Mouse (Mus musculus): Measurements from ENCODE around the gene Rnf169. TPM values are rescaled to one million over a fixed set of nuclear protein-coding genes. Genes with fewer than 3 reads are reported as not detected.
A peak's percentile ranks its signal among the peaks of the same experiment; 100 is the strongest.

Rnf169 gene
- polyA plus RNA-seq, 1 experiment from 2014 or later: 1.2 TPM

DNA sequence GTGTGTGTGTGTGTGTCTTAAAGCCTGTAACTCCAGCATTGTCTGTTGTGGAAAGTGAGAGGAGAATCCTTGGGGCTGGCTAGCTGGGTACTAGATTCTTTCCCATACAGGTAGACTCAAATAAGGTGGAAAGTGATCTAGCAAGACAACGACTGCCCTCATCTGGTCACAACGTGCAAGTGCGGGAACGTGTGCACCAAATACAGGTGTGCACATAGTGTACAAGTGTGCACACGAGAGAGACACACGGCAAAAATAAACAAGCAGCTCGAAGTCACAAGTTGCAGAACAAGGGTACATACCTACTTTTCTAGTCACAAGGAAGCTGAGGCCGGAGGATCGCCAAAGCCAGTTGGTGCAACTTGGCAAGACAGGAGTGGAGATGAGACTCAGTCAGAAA lies 23.5 kb upstream of the Rnf169 start:
- no peak overlapping the region for H3K9ac ChIP-seq
- H3K4me2 ChIP-seq: no peak overlapping the region
- no peak overlapping the region for H3K27ac ChIP-seq
- H3K9me3 ChIP-seq (replicated peaks): no peaks in the 10 kb centered on the region
- H3K36me3 ChIP-seq: no peaks in the 10 kb centered on the region
- H3K4me3 ChIP-seq (replicated peaks): no peak overlapping the region
- H3K27me3 ChIP-seq: peaks cover 58% of the 10 kb centered on the region
- 42% methylated on average over 9 of the region's 9 CpGs for WGBS (ENCODE audit: insufficient replicate concordance)
- ATAC-seq (ENCODE audit: low read depth): no peak
- no peak for DNase-seq
- H3K4me1 ChIP-seq (replicated peaks): no peaks in the 10 kb centered on the region; the same call in 1 of the 2 replicates

DNA sequence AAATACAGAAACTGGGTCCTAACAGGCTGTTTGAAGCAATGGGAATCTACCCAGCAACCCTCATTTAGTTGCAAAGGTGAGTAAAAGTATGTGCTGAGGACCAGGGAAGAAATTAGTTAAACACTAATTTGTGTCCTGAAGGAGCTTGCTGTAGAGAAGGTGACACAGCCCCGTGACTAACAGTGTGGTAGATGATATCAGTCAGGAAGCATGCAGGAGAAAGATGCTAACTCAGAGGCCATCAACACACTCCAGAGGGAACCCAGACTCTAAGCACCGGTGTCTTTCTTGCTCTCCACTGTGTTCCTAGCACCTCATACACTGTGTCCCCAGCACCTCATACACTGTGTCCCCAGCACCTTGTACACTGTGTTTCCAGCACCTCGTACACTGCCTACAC lies 18.4 kb upstream of the Rnf169 start:
- Histone ChIP-seq H3K9me3 (replicated peaks) (no peaks in the 10 kb centered on the region), H3K4me2 (no peak overlapping the region), H3K27me3 (peaks cover 7% of the 10 kb centered on the region), H3K36me3 (no peaks in the 10 kb centered on the region), H3K9ac (no peak overlapping the region), H3K27ac (no peak overlapping the region), H3K4me1 (replicated peaks) (no peaks in the 10 kb centered on the region), H3K4me3 (replicated peaks) (no peak overlapping the region)
- DNase-seq: no peak
- no peak for ATAC-seq (ENCODE audit: low read depth)
- WGBS (ENCODE audit: insufficient replicate concordance): 38% methylated on average over 3 of the region's 3 CpGs

DNA sequence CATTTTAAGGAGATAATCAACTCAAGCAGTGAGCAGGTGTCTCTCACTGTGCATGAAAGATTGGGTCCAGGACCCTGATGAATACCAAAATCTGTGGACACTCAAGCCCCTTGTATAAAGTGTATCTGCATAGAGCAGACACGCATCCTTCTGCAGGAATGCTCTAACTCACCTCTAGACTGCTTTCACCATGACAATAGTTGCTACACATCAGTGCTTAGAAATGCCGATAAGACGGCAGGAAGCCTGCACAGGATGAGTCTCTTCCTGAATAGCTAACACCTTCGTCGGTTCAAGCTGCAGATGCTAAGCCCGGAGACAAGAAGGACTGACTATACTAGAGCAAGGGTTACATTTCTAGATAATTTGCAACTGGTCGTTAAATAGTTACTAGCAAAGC lies 14.9 kb upstream of the Rnf169 start:
- 24% methylated on average over 7 of the region's 7 CpGs for WGBS (ENCODE audit: insufficient replicate concordance)
- ATAC-seq (ENCODE audit: low read depth): no peak
- no peaks in the 10 kb centered on the region for H3K27me3 ChIP-seq

DNA sequence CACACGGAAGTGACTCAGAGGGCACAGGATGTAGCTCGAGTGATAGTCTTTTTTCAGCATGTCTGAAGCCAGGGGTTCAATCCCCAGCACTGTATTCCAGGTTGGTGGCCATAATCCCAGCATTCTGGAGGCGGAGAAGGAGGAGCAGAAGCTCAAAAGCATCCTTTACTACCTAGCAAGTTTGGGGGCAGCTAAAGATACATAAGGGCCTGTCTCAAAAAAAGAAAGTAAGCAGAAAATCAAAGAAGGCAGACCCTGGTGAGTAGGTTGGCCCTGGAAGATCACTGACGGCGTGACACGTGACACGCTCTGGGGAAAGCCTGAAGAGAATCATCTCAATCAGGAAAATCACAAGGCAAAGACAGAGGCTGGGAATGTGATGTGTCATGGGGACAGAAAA lies 12.9 kb upstream of the Rnf169 start:
- Histone ChIP-seq H3K4me3 (replicated peaks) (no peak overlapping the region), H3K9ac (no peak overlapping the region), H3K9me3 (replicated peaks) (no peaks in the 10 kb centered on the region), H3K4me2 (no peak overlapping the region), H3K27me3 (no peaks in the 10 kb centered on the region), H3K36me3 (no peaks in the 10 kb centered on the region), H3K27ac (no peak overlapping the region), H3K4me1 (replicated peaks) (no peaks in the 10 kb centered on the region)
- ATAC-seq (ENCODE audit: low read depth) (no peak), DNase-seq (no peak)
- WGBS (ENCODE audit: insufficient replicate concordance): 63% methylated on average over 7 of the region's 7 CpGs

More for the DNA sequence above, 14.9 kb upstream of the Rnf169 start:
- H3K4me1 ChIP-seq (replicated peaks): no peaks in the 10 kb centered on the region
- no peak for DNase-seq
- H3K36me3 ChIP-seq: no peaks in the 10 kb centered on the region
- H3K9me3 ChIP-seq (replicated peaks): no peaks in the 10 kb centered on the region
- H3K4me3 ChIP-seq (replicated peaks): no peak overlapping the region
- H3K9ac ChIP-seq: no peak overlapping the region
- H3K4me2 ChIP-seq: no peak overlapping the region
- H3K27ac ChIP-seq: no peak overlapping the region

DNA sequence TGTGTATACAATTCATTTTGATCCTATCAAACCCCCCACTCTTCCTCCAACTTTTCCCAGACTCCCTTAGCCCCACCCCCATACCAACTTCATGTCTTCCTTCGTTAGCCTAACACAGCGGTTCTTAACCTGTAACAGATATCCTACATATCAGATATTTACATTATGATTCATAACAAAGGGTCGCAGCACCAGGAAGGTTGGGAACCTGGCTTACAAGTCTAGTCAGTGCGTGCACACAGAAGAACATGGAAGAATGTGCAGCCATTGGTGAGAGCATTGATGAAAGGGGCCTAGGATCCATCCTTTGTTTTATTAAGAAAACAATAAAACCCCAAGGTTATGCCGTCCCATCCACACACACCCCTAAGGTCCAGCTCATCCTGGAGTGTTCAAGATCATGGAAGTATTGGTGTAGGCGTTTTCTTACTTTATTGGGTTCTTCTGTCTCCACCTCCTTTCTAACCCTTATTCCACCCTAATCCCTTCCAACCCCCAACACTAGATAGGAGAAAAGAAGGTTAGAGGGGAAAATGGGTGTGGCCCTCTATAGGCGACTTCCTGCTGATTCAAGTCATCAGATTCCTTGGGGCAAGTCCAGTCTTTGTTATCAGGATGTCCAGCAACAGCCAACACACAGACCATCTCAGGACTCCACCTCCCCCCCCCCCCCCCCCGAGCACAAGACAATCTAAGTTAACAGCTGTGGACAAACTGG lies 10.9 kb upstream of the Rnf169 start:
- 0 out of 2 replicates have a peak, but pooled peaks cover 7% of the 10 kb centered on the region for H3K27me3 ChIP-seq
- DNase-seq (no peak), ATAC-seq (ENCODE audit: low read depth) (no peak)
- no peaks in the 10 kb centered on the region for H3K36me3 ChIP-seq
- H3K4me3 ChIP-seq (replicated peaks): no peak overlapping the region
- no peaks in the 10 kb centered on the region for H3K9me3 ChIP-seq (replicated peaks)
- no peak overlapping the region for H3K4me2 ChIP-seq
- H3K27ac ChIP-seq: no peak overlapping the region
- H3K4me1 ChIP-seq (replicated peaks): no peaks in the 10 kb centered on the region
- WGBS (ENCODE audit: insufficient replicate concordance): 57% methylated on average over 8 of the region's 8 CpGs
- H3K9ac ChIP-seq: no peak overlapping the region

DNA sequence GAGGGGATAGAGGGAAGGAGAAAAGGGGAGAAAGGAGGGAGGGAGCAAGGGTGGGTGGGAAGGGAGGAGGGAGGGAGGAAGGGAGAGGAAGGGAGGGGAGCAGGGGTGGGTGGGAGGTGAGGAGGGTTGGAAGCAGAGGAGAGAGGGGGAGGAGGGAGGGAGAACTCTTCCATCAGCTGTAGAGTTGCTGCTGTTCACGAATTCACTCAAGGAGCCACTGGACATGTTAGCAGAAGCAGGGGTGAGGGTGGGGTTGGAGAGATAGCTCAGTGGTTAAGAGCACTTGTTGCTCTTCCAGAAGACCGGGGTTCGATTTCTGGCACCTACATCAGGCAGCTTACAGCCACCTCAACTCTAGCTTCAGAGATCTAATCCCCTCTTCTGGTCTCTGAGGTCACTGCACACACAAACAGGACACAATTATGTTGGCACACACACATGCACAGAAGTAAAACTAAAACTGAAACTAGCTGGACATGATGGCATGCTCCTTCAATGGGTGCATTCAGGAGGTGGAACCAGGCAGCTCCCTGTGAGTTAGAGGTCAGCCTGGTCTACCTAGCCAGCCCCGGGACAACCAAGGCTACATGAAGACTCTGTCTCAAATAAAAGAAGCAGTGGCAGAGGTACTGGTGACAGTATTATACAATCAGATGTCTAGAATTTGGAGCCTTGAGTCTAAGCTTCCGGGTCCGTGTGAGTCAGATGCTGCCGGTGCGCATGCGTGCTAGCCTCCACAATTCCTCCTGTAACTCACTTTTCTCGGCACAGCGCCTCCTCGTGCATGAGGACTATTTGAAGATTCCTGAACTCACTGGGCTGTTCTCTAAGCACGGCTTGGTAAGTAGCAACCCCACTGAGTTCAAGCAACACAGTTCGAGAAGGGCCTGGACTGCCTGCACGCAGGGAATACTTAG lies 9.9 kb upstream of the Rnf169 start:
- Histone ChIP-seq H3K4me1 (replicated peaks) (no peaks in the 10 kb centered on the region), H3K9me3 (replicated peaks) (no peaks in the 10 kb centered on the region), H3K27me3 (0 out of 2 replicates have a peak, but pooled peaks cover 7% of the 10 kb centered on the region), H3K4me3 (replicated peaks) (no peak overlapping the region), H3K36me3 (no peaks in the 10 kb centered on the region), H3K4me2 (peak overlapping the region; percentile 13; the same call in 1 of the 2 replicates), H3K9ac (no peak overlapping the region), H3K27ac (no peak overlapping the region)
- 54% methylated on average over 15 of the region's 15 CpGs for WGBS (ENCODE audit: insufficient replicate concordance)
- DNase-seq (peak; percentile 21), ATAC-seq (ENCODE audit: low read depth) (no peak)

DNA sequence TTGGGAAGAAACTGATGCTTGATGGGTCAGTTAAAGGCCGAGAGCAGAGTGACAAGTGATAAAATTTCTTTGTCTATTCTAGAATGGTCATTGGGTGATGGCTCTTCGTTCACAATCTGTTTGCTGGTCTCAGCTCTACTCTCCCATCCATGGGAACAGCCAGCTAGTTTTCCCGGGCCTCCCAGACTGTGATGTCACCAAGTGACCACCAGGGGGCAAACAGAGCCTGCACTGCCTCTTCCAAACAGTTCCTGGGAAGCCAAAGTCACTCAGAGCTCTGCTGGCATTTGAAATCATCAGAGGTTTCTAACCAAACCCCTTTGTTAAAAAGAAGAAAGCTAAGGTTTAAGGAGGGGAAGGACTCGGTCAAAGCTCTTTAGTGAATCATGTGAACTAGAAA lies 8.5 kb upstream of the Rnf169 start:
- Histone ChIP-seq H3K36me3 (no peaks in the 10 kb centered on the region), H3K4me3 (replicated peaks) (no peak overlapping the region), H3K4me1 (replicated peaks) (no peaks in the 10 kb centered on the region), H3K27ac (no peak overlapping the region), H3K9me3 (replicated peaks) (no peaks in the 10 kb centered on the region), H3K9ac (no peak overlapping the region), H3K4me2 (no peak overlapping the region), H3K27me3 (0 out of 2 replicates have a peak, but pooled peaks cover 7% of the 10 kb centered on the region)
- ATAC-seq (ENCODE audit: low read depth): no peak
- 4% methylated on average over 4 of the region's 4 CpGs for WGBS (ENCODE audit: insufficient replicate concordance)
- peak; percentile 44 for DNase-seq

DNA sequence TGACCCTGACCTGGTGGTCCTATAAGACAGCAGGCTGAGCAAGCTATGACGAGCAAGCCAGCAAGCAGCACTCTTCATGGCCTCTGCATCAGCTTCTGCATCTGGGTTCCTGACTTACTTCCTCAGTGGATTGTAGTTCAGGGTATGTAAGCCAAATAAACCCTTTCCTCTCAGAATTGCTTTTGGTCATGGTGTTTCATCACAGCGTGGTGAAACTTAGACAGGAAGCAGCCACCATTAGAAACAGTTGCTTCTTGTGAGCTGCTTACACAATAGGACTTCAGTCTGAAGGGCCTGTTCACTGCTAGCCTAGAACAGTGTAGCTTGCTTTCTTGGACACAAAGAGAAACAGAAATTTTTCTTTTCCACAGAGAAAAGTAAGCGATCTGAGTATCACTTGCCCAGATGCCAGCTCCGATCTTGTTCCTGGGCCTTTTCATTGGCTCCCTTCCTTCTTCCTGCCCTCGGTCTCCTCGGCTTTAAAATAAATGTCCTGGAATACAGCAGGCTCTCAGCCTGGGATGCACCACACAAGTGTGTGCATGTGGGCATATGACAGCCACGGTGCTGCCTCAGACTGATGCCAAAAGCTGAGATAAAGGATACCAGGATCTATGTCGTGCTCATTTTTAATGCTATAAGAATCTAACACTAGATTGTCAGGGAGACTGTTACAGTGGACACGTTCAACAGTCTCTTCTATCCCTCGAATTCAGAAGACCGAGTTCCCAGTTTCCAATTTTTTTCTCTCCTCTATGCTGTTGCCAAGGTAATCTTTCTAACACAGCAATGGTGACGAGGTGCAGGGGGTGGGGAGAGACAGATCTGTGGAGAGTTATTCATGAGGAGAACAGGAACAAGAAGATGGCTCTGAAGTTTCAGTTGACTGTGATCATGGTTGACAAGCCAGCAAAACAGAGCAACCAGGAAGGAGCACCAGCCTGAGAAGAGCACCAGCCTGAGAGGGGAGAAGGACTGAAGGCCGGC lies 2.3 kb upstream of the Rnf169 start:
- Histone ChIP-seq H3K4me1 (replicated peaks) (peaks cover 25% of the 10 kb centered on the region), H3K27ac (no peak overlapping the region), H3K9ac (no peak overlapping the region), H3K4me2 (no peak overlapping the region), H3K36me3 (no peaks in the 10 kb centered on the region), H3K9me3 (replicated peaks) (no peaks in the 10 kb centered on the region), H3K27me3 (0 out of 2 replicates have a peak, but pooled peaks cover 7% of the 10 kb centered on the region), H3K4me3 (replicated peaks) (no peak overlapping the region)
- no peak for ATAC-seq (ENCODE audit: low read depth)
- no peak for DNase-seq
- 72% methylated on average over 13 of the region's 13 CpGs for WGBS (ENCODE audit: insufficient replicate concordance)

DNA sequence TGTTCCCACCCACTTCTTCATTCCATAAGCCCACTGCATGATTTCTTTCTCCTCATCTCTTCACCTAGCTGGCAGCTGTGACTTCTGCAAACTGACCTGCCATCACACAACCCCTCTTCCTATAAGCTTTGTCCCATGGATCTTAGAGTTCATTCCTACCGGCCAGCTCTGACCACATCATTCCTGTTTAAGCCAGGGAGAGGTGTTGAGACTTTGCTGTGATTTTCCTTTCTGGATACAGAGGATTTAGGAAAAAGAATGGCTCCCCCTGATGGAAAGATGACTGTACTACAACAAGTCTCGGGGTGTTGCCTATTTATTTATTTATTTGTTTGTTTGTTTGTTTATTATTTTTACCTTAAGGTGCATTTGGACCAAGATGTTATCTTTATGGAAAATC lies 1.1 kb upstream of the Rnf169 start:
- DNase-seq: no peak
- Histone ChIP-seq H3K36me3 (no peaks in the 10 kb centered on the region), H3K27me3 (no peaks in the 10 kb centered on the region), H3K4me1 (replicated peaks) (peaks cover 33% of the 10 kb centered on the region), H3K9me3 (replicated peaks) (no peaks in the 10 kb centered on the region), H3K4me2 (peak overlapping the region; percentile 98; the same call in 1 of the 2 replicates), H3K27ac (no peak overlapping the region), H3K4me3 (replicated peaks) (no peak overlapping the region), H3K9ac (no peak overlapping the region)
- 25% methylated on average over 2 of the region's 2 CpGs for WGBS (ENCODE audit: insufficient replicate concordance)
- ATAC-seq (ENCODE audit: low read depth): no peak

DNA sequence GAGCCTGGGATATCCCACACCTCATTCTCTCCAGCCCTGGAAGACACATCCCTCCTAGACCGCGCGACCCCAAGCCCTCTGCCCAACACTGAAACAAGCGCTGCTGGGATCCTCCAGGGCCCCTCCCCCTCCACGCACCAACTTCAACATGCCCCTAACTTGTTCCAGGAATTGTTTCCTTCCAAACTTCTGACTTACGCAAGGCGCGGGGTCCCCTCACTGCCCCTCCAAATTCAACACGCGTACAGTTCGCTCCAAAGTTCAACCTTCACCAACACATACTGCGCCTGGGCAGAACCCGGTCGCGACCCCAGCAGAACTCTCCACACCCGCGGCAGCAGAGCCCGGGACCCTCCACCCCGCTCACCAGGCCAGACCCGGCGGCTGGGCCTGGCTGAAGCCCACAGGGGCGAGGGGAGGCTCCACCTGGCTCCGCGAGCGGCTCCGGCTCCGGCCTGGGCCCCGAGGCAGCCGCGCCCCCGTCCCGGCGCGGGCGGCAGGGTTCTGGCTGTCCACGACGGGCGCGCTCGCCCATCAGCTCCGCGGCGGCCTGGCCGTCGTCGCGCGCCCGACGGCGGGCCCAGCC lies 609 bp downstream of the Rnf169 start:
- H3K4me3 ChIP-seq (replicated peaks): peak overlapping the region; percentile 93
- DNase-seq (peak; percentile 40), ATAC-seq (ENCODE audit: low read depth) (peak; percentile 78)
- under 1% methylated on average over 47 of the region's 51 CpGs for WGBS (ENCODE audit: insufficient replicate concordance)
- H3K9me3 ChIP-seq (replicated peaks): no peaks in the 10 kb centered on the region
- peaks cover 43% of the 10 kb centered on the region for H3K4me1 ChIP-seq (replicated peaks)
- H3K36me3 ChIP-seq: no peaks in the 10 kb centered on the region
- no peaks in the 10 kb centered on the region for H3K27me3 ChIP-seq
- H3K4me2 ChIP-seq: peak overlapping the region; percentile 98
- H3K9ac ChIP-seq: peak overlapping the region; percentile 96
- peak overlapping the region; percentile 85 for H3K27ac ChIP-seq

Measured in liver, embryonic 13.5 days (tissue).